Mouse (Mus musculus) small intestine, adult 2 months (tissue): ENCODE measurements around the gene Psmb6. TPM values are rescaled to one million over a fixed set of nuclear protein-coding genes. Genes with fewer than 3 reads are reported as not detected.

Experiments
- H3K27ac ChIP-seq: fragments of 200-500 bp; 2 replicates; pipeline ENCODE4 v1.5.1; 2012; ENCODE audit warnings: low read depth, low read length, control low read depth, inconsistent platforms; ENCODE audit not compliant: insufficient read depth
- H3K27me3 ChIP-seq: fragments of 200-500 bp; 2 replicates; pipeline ENCODE4 v1.6.1; 2012; ENCODE audit warnings: mild to moderate bottlenecking, moderate library complexity, low read length, inconsistent platforms; ENCODE audit not compliant: control insufficient read depth, insufficient read depth
- H3K36me3 ChIP-seq: fragments of 200-500 bp; 2 replicates; pipeline ENCODE4 v1.6.1; 2012; ENCODE audit warnings: mild to moderate bottlenecking, low read length, control low read depth, inconsistent platforms; ENCODE audit not compliant: control insufficient read depth, insufficient read depth
- H3K4me1 ChIP-seq: fragments of 200-500 bp; 2 replicates; pipeline ENCODE4 v1.6.1; 2012; ENCODE audit warnings: low read length, inconsistent platforms, mixed read lengths; ENCODE audit not compliant: control insufficient read depth, insufficient read depth, insufficient read length
- H3K4me3 ChIP-seq: fragments of 200-500 bp; 2 replicates; pipeline ENCODE4 v1.5.1; 2012; ENCODE audit warnings: low read depth, mild to moderate bottlenecking, control low read depth, inconsistent platforms, low read length, moderate library complexity
- CTCF ChIP-seq: fragments of 200-500 bp; IDR thresholded peaks from 2 replicates; pipeline ENCODE4 v1.5.1; 2012; ENCODE audit warnings: low read depth, mild to moderate bottlenecking, control low read depth, inconsistent platforms, low read length, moderate library complexity, mixed read lengths; ENCODE audit not compliant: insufficient replicate concordance, insufficient read length; ENCODE audit errors: extremely low read depth
- POLR2A ChIP-seq: fragments of 200-500 bp; IDR thresholded peaks from 2 replicates; pipeline ENCODE4 v1.6.1; 2012; ENCODE audit warnings: low read depth, mild to moderate bottlenecking, control low read depth, inconsistent platforms, low read length, moderate library complexity
- WGBS: fragments of 180-500 bp; shearing (Covaris S2); methylation state at CpG from one replicate; pipeline ENCODE4 v1.1.7; 2018; 5-methylcytosine and 5-hydroxymethylcytosine counted together
- polyA plus RNA-seq: library from polyadenylated mRNA; depleted of rRNA; stranded (reverse); fragments of >200 nt; gene quantifications from 2 replicates; pipeline ENCODE4 v1.2.3, GENCODE M21; 2012

The Psmb6 gene
- polyA plus RNA-seq, 1 experiment: 264 TPM

DNA sequence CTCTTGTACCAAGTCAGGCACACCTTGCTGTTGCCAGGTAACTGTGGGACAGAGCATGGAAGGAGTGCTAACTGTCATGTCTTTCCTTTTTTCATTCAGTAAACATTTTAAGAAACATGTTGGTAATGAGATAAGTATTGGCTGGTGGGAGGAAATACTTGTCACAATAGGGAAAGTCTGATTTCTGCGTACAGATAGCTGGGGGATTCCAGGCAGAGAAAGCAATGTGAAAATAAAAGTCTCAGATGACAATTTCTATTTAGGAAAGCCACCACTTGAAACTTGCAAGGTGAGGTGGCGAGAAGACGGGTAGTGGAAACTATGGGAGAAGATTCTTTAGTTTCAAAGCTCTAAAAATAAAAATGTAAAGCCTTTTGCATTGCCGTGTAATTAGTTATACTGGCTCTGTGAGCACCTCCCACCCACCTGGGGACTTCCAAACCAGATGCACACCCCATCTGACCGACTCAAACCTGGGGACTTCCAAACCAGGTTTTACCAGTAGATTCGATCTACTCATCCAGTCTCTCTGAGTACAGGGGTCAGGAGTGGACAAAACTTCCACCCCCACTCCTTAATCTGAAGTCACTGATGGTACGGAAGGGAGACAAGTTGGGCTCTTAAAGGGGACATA is 12.3 kb upstream of the Psmb6 start:
- H3K4me3 ChIP-seq: no peak overlapping the region
- 79% methylated on average over 7 of the region's 7 CpGs for WGBS
- H3K27me3 ChIP-seq: no peaks in the 10 kb centered on the region
- peaks cover 22% of the 10 kb centered on the region for H3K36me3 ChIP-seq
- no peak overlapping the region for H3K27ac ChIP-seq
- no peak for TF ChIP-seq POLR2A
- no peak for TF ChIP-seq CTCF
- H3K4me1 ChIP-seq: peaks cover 17% of the 10 kb centered on the region

DNA sequence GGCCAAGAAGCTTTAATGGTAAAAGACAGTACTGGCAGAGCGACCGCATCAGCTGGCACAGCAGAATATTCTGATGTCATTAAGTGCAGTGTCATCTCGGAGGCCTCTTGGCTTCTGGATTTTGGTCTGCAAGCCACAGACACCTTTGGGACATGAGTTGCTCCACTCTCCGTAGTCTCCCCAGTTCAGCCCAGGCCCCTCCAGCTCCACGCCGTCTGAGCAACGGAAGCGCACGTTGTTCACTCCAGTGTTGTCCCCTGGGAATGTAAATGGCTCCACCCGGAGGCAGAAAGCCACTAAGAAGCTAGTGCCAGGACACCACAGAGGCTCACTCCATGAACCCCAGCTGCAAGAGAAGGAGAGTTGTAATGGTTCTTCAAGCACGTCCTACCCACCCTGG is 11.6 kb upstream of the Psmb6 start:
- no peak for TF ChIP-seq POLR2A
- peak; percentile 21; the same call in 1 of the 2 replicates for TF ChIP-seq CTCF
- whole genome bisulfite sequencing: 65% methylated on average over 11 of the region's 11 CpGs
- Histone ChIP-seq H3K27ac (no peak overlapping the region), H3K4me1 (peaks cover 16% of the 10 kb centered on the region), H3K27me3 (no peaks in the 10 kb centered on the region), H3K36me3 (peaks cover 22% of the 10 kb centered on the region), H3K4me3 (no peak overlapping the region)

DNA sequence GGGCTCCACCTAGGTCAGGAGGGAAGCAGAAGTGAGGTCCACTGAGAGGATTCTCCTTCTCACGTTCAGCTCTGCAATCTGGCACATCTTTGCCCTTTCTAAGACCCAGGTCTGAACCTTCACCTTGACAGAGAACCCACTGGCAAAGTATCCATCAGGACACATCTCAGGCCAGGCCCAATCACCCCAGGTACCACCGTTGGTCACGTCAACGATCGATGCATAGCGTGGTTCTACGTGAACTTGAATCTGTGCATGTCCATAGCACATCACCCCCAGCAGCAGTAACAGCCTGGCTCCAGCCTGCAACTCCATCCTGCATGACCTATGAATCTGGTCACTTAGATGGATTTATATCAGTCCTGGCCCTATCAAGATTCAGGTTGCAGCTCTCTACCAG is 10.9 kb upstream of the Psmb6 start, which contains the start of gene Vmo1:
Gene Vmo1, minus strand, starts transcription at position 329 of the 400 bp plus-strand sequence.
- no peaks in the 10 kb centered on the region for H3K27me3 ChIP-seq
- no peak within 1 kb of the TSS for H3K27ac ChIP-seq
- peaks cover 17% of the 10 kb centered on the region for H3K4me1 ChIP-seq
- WGBS: 94% methylated on average over 7 of the region's 7 CpGs
- H3K36me3 ChIP-seq: peaks cover 20% of the 10 kb centered on the region
- no peak within 1 kb of the TSS for H3K4me3 ChIP-seq
- TF ChIP-seq CTCF: no peak
- no peak for TF ChIP-seq POLR2A

DNA sequence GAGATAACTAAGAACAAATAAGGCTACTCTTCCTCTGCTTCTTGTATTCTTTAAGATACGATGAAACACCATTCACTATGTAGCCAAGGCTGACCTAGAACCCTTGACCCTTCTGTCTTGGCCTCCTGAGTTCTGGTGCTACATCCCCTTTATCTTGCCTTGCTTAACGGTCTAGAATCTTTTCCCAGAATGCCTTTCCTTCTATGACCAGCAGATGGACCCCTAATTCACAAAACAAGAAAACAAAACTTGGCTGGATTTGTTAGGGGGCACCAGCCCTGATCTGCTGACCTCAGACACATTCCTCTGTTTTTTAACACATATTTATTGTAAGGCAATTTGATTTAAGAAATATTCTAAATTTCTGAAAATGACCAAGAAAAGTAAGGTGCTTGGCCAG is 8.8 kb upstream of the Psmb6 start:
- 28% methylated on average over 2 of the region's 2 CpGs for WGBS
- no peaks in the 10 kb centered on the region for H3K27me3 ChIP-seq
- H3K4me3 ChIP-seq: no peak overlapping the region
- no peak overlapping the region for H3K27ac ChIP-seq
- peaks cover 6% of the 10 kb centered on the region; the same call in 1 of the 2 replicates for H3K36me3 ChIP-seq
- TF ChIP-seq CTCF (no peak), POLR2A (no peak)
- H3K4me1 ChIP-seq: peaks cover 18% of the 10 kb centered on the region

DNA sequence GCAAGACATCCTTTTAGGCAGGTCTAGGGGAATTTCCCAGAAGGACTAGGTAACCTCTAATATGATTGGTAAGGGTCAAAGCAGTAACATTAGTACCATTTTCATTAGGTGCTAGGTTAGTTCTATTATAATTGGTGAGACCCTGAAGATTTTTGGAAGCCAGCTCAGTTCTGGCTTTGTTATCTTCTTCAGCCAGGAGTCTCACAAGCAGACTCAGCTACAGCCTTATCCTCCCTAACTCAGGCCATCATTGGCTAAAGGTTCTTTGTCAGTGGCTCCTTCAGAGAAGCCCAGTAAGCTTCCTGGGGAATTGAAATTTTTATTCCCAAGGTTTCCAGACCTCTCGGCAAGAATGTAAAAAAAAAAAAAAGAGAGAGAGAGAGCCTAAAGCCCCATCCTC is 6.7 kb upstream of the Psmb6 start:
- WGBS: 67% methylated on average over 1 of the region's 1 CpGs
- Histone ChIP-seq H3K27me3 (no peaks in the 10 kb centered on the region), H3K27ac (no peak overlapping the region), H3K4me1 (peaks cover 16% of the 10 kb centered on the region), H3K36me3 (no peaks in the 10 kb centered on the region), H3K4me3 (no peak overlapping the region)
- TF ChIP-seq POLR2A: no peak
- TF ChIP-seq CTCF: no peak

DNA sequence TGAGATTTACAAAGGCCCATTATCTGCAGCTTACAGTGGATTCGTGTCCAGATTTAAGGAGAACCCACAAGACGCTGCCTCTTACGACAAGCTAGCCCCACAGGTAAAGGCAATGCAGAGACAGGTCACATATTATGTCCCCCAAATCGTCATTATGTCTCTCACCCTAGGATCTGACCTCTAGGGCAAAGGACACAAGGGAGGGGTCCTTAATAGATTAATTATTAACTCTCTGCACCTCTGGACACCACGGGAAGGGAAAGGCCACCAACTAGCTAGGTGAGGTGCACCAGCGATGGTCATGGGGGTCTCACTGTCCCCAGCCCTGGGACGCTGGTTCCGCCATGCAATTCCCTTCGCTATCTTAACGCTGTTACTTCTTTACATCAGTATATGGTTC is 6.2 kb upstream of the Psmb6 start, which contains the start of gene Gltpd2:
Gene Gltpd2, plus strand, starts transcription at position 274 of the 400 bp plus-strand sequence.
- H3K4me3 ChIP-seq: peak within 1 kb of the TSS; percentile 52
- WGBS: 61% methylated on average over 10 of the region's 10 CpGs
- no peak for TF ChIP-seq CTCF
- no peak for TF ChIP-seq POLR2A
- H3K36me3 ChIP-seq: no peaks in the 10 kb centered on the region
- H3K27me3 ChIP-seq: no peaks in the 10 kb centered on the region
- H3K4me1 ChIP-seq: peaks cover 13% of the 10 kb centered on the region
- peak within 1 kb of the TSS; percentile 13; the same call in 1 of the 2 replicates for H3K27ac ChIP-seq

DNA sequence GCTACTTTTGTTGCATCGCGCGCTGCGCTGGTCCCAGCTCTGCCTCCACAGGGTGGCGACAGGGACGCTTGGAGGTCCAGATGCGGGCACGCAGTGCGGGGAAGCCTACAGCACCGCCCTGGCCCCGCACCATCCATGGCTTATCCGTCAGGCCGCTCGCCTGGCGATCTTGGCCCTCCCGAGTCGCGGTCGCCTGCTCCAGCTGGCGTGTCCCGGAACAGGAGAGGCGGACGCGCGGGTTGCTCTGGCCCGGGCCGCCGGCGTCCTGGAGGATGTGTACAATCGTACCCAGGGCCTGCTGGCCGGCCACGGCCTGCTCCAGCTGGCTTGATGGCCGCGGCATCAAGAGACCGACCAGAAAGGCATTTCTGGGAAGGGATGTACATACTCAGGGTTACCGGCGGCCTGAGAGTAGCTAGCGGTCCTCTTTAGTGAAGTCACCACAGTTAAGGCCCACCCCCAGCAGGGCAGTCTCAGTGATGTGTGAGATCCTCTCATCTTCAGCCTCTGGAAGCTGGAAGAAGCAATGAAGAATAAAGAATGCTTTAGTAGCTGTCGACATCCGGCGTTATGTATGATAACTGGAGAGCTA is 4.9 kb upstream of the Psmb6 start:
- H3K27me3 ChIP-seq: no peaks in the 10 kb centered on the region
- H3K4me1 ChIP-seq: peaks cover 9% of the 10 kb centered on the region
- TF ChIP-seq POLR2A (no peak), CTCF (no peak)
- no peaks in the 10 kb centered on the region for H3K36me3 ChIP-seq
- 56% methylated on average over 41 of the region's 41 CpGs for WGBS
- H3K27ac ChIP-seq: peak overlapping the region; percentile 13; the same call in 1 of the 2 replicates
- H3K4me3 ChIP-seq: peak overlapping the region; percentile 52
